Mouse (Mus musculus) urinary bladder, postnatal 4 days (tissue): Measurements from ENCODE around the gene Apba2.
A peak's percentile ranks its signal among the peaks of the same experiment; 100 is the strongest.

Source experiments
- DNase-seq, 2 experiments: peaks; one replicate each; pipeline ENCODE4 v3.0.0; 2021 to 2022; ENCODE audit warnings: low spot score in 2 of 2

The Apba2 gene

DNA sequence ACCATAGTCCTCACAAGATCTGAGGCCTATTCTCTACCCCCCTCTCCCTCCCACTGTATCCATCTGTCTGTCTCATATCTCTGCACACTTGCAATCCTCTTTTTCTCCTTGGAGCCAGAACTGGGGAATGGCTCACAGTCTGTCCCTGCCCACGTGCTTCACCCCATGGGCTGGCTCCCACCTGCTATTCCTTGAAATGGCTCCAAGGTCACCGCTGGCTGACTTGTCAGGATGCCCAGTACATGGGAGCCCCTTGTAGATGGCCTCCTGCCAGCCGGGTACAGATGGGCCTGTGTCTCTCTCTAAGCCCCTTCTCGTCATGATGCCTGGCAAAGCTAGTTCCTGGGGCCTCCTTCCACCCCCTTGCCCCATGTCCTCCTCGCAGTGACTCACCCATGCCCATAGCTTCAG, 226.7 kb downstream of the Apba2 start:
- DNase-seq, result no peak

GRCm38 (mm10) chr7:64728816-64729215, 227.3 kb downstream of the Apba2 start:
- DNase-seq, result no peak

DNA sequence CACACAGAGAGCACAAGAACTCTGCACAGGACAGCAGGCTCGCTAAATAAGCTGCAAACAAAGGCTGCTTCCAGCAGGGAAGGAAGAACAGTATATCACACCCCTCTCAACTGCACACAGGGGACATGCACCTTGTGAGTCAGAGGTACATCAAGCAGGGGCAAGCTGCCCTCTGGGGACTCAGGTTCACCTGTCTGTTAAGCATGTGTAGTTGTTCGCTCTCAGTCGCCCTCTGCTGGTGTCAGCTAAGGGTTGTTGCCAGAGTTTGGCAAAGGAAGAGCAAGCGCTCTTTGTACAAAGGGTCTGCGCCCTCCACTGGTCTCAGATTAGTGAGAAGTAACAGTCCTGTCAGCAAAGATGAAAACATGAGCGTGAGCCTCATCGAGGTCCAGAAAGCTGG, 228.3 kb downstream of the Apba2 start:
- no peak for DNase-seq

DNA sequence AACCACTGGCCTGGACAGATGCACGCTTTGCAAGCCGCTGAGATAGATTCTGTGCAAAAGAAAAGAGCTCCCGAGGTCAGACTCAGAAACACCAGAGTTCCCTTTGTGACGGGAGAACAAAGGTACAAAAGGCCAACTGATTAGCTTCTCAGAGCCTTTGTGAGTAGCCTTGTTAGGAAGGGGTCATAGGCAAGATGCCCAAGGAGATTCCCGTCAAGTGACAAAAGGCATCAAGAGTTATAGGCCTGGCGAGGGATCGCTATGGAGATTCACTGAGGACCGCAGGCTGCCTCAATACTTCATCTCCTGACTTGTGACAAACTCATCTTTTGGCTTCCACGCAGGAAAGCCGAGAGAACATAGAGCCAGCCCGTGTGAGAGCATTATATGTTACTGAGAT, 237.6 kb downstream of the Apba2 start:
- DNase-seq, result no peak

DNA sequence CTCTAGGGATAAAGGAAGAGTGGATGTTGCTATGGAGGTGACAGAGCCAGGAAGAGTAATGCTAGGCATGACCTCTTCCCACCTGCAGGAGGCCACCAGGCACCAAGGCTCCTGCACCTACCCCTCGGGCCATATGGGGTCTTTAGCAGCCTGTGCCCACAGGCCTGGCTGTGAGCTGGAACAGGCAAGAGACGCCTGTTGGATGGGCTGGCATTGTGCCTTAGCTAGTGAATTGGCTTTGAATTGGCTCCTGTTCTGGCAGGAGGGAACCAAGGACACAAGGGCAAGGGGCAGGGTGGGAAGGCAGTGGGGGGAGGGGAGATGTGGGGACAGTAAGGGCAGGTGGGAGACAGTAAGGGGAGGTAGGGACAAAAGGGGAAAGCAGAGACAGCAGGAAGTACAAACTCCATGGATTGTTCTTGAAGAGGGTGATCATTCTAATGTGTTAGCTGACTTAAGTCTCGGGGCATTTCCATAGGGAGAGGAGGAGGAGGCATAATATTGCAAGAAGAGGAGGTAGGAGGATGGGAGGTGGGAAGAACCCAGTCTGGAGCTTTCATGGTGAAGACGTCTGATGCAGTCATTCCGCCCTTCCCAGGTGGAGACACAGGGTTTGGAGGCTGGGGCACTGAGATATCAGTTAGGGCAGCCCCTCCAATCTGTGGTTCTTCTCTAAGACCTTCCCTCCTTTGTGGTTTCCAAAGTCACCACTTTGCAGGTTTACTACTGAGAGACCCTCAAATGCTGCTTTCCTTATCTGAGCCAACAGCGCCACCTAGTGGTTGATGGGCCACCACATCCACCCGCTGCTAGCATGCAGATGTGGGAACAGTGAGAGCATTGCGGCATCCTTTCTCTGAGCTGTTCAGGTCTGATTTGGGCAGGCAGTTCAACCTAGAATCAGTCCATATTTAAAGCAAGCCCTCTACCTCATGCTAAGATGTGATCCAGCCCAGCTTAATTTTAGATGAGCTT, 240.1 kb downstream of the Apba2 start:
- DNase-seq, result peak; percentile 50 to 86

DNA sequence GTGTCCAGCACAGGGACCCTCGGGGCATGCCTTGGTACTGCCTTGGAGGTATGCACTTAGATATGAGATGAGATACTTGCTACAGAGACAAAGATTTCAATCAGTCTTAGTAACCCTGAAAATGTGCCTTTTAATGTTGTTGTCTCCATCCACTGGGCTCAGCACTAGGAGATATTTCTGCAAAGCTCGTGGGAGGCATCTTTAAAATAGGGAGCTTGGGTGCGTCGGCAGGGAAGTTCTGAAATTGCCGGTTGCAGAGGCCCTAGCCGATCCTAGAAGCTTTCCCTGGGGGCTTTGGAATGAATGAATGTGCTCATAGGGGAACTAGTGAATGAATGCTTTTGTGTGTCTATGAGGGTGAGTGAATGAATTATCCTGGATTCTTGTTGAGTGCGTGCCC, 242.1 kb downstream of the Apba2 start:
- DNase-seq, result no peak

GRCm38 (mm10) chr7:64751465-64751864, 250.0 kb downstream of the Apba2 start:
- peak; percentile 36 to 66 for DNase-seq

DNA sequence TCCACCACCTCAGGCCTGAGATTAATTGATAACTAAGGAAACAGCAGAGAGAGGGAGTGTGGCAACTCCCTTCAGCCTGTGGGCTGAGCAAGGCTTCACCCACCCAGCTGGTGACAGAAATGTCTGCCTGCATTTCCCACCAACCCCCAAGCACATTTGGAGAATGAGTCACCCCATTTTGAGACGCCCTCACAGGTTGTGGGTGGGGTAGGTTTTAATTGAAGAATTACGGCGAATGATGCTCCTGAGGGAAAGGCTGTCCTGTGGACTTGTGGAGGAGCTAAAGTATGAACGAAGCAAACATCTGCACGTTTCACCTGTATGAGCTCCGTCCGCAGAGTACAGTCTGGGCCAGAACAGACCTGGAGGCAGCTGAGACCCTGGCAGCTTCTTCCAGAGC, 250.6 kb downstream of the Apba2 start:
- no peak for DNase-seq

- no peak for DNase-seq
These were observed 252.2 kb downstream of the Apba2 start for GRCm38 (mm10) chr7:64753678-64754077.

- DNase-seq, result no peak
These were observed 252.7 kb downstream of the Apba2 start for GRCm38 (mm10) chr7:64754161-64754560.

DNA sequence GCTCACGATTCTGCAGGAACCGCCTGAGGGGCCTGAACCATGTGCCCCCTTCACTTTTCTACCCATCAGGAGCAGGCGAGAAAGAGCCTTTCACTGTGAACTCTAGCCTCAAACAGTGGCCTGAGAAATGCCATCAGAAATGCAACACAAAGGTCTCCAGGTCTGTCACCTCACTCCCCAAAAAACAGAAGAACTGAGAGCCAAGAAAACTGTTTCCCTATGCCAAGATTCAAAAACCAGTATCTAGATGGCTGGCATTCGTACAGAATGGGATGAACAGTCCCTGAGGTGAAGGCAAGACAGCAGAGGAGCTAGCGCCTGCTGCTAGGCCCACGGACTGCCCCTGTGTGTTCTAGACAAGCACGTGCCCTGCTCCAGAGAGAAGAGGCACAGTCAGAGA, 253.6 kb downstream of the Apba2 start:
- no peak for DNase-seq

- no peak for DNase-seq
These were observed 264.1 kb downstream of the Apba2 start for GRCm38 (mm10) chr7:64765595-64765994.

DNA sequence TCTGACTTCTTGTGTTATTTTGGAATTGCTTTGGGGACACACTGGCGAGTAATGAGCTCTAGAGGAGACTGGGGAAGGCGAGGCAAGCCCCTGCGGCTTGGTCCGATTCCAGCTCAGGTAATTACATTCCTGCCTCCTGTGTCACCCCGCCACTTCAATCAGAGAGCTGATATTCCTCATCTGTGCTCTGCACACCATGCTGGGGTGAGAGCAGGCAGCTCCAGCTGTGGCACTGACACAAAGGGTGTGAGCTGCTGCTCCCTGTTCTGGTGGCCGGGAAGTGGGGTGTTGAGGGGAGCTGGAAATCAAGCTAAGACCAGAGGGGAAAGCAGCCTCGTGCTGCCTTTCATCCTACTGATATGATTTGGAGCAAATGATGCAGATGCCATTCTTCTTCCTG, 268.3 kb downstream of the Apba2 start:
- DNase-seq, result no peak

DNA sequence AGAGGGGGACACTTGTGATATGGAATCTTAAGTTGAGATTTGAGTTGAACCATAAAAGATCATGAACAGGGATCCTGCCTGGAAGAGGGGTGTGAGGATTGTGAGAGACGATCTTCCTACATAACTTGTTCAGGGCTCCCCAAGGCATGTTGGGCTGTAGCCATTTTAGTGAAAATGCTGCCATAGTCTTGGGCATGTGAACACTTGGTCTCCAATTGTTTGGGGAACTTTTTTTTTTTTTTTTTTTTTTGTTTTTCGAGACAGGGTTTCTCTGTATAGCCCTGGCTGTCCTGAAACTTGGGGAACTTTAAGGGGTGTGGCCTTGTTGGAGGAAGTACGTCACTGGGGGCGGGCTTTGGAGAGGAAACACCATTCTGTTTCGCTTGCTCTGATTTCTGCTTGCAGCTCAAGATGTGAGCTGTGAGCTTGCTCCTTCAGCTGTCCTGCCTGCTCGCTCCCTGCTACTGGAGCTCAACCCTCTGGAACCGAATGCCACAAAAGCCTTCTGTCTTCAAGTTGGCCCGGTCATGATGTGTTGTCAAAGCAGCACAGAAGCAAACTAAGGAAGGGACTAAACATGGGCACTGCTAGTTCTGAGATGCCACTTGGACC, 269.4 kb downstream of the Apba2 start:
- no peak for DNase-seq

- no peak for DNase-seq
These were observed 272.0 kb downstream of the Apba2 start for GRCm38 (mm10) chr7:64773465-64773864.

DNA sequence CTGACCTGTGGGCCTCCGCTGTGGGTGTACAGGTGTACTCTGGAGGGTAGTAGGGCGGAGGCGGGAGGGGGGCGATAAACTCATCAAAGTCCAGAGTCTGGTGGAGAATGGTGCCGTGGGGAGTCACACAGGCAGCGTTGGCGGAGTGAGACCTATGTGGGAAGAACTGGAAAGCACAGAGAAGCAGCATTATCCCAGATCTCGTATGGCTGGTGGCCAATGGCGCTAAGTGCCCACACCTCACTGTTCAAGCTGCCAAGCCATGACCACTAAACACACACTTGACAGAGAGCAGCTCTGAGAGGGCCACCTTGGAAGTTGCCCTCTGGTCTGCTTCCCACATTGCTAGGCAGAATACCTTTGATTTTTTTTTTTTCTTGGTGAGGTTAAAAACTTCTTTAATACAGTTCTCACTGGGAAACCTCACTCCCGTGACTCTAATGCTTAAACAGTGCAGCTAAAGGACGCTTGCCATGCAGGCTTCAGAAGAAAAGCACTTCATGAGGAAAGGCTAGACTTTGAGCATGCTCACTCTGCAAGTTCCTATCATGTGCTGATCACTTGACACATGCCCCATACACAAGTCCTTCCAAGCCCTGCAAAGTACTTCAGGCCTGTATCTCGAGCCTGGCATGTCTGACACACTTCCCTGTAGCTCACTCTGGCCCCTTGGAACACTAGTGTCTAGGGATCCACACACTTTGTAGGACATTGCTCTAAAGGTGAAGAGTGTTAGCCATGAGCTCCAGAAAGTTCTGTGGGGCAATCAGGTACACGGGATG, 275.4 kb downstream of the Apba2 start:
- no peak for DNase-seq

DNA sequence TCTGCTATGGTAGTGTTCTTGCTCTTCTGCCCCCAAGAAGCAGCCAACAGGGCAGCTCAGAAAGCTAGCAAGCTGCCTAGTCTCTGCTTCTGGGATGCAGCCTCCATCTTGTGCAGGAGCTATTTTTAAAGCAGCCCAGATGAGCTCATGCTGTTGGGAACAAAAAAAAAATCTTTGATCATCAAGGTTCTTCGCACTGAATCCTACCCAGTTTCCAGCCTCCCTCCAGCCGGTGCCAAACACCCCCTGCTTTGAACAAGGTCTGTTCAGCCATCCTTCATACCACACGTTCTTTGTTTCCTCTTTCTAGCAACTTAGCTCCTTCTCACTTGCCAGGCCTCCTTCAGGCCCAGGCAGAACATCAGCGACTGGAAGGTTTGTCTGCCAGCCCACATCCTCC, 278.0 kb downstream of the Apba2 start:
- no peak for DNase-seq

DNA sequence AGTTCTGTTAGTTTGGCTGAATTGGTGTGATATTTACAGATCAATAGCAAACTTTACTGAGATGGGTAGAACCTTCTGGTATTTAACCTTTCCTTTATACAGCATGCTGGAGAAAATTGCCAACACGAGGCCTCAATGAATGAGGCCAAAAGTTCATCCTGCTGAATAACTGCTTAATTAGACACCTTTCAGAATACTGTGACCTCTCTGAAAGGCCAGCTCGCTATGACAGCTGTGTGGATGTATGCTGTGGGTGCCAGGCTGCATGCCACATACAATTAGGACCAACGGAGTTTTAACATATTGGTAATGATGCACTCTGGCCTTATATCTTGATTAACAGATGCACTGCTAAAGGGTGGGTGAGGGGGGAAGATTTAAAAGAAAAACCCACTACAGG, 283.5 kb downstream of the Apba2 start:
- DNase-seq, result no peak

- no peak for DNase-seq
These were observed 289.6 kb downstream of the Apba2 start for GRCm38 (mm10) chr7:64791145-64791544.

DNA sequence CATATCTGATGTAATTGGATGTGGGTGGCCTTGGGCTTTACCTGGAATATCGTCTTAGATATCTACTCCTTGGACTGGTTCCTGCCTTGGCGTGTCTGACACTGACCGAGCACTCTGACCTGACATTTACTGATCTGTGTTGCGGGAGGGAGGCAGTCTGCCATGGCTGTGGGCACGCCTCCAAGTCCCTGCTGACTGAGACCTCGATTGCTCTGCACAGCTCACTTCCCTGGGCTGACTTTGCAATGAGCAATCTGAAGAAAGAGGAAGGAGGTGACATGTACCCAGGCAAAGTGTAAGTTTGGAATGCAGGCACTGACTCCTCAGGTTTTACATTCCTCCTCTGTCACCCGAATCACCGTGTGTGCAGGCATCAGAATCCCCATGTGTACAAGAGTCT, 290.5 kb downstream of the Apba2 start:
- DNase-seq, result no peak

DNA sequence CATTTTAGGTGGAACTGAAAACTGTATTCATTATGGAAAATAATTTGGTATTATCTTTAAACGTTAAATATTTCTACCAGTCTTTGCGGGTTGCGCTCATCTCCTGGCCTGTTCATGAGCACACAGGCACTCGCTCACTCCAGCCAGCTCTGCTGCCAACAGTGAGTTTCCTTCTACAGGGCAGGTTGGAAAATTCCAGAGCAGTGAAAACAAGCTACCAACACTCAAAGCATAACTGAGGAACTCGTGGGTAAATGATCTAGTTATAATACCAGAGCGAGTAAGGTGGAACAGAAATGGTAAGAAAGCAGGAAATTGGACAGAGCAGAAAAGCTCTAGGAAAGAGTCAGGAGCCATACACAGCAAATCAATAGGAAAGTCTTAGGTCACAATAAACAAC, 294.0 kb downstream of the Apba2 start:
- no peak for DNase-seq
